Mouse (Mus musculus) olfactory bulb, adult 2 months (tissue): ENCODE data around the gene 1700016D06Rik.

Experiments
- CTCF ChIP-seq: fragments of 200-500 bp; IDR thresholded peaks from 2 replicates; pipeline ENCODE4 v1.5.1; 2012; ENCODE audit warnings: low read depth, mild to moderate bottlenecking, low read length, moderate library complexity; ENCODE audit not compliant: insufficient read depth
- POLR2A ChIP-seq: fragments of 200-500 bp; IDR thresholded peaks from 2 replicates; pipeline ENCODE4 v1.6.1; 2012; ENCODE audit warnings: mild to moderate bottlenecking, low read depth, low read length, moderate library complexity; ENCODE audit not compliant: insufficient read depth

DNA sequence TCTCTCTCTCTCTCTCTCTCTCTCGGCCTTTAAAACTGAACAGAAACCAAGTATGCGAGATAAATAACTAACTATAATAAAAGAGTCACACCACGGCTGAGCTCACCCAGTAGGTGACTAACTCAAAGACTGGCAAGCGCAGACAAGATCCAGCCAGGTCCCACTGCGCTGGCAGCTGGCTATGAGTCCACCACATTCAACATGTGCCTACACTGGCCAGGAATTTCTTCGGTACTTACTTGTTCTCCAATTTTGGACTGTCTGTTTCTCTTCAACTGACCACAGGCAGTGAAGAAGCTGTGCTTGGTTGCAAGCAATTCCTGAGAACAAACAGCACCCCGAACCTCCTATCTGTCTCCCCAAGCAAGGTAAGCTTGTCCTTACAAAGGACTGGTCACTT lies 67.4 kb downstream of the 1700016D06Rik start:
- TF ChIP-seq POLR2A: no peak
- TF ChIP-seq CTCF: no peak
